Mouse (Mus musculus) spleen, postnatal 10 days (tissue): ENCODE measurements around the gene Rora.

Source experiments
- DNase-seq, 2 experiments: peaks; one replicate each; pipeline ENCODE4 v3.0.0; 2021 to 2022; ENCODE audit warnings: low spot score in 2 of 2

Rora gene

GRCm38 (mm10) chr9:68883687-68884086 lies 230.1 kb downstream of the Rora start:
- no peak for DNase-seq

DNA sequence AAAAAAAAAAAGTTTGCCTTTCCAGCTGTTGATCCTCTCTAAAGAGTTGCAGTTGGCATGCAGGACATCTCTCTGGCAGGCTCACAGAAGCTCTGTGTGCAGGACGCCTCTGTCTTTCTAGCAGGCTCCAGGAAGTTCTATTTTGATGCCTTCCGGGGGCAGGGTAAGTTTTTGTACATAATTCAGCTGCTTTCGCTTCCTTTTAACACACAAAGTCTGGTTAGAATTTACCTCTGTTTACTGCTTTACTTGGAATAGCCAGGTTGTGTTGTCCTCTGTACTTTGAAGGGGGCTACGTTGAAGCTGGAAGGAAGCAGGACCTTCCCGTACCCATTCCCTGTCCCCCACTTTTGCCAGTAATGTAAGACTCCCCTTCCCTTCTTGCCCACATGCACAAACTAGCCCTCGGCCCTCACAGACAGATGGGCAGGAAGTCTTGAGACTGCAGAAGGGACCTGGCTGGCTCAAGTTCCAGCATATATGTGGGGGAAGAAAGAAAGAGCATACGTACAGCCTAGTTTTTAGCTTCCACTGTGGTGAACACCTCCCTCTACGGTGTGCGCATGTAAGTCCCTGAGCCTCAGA lies 231.0 kb downstream of the Rora start:
- peak; percentile 16 to 44 for DNase-seq

- peak in 1 of 2 experiments; percentile 47 for DNase-seq
Measured at GRCm38 (mm10) chr9:68888670-68889069, 235.1 kb downstream of the Rora start.

DNA sequence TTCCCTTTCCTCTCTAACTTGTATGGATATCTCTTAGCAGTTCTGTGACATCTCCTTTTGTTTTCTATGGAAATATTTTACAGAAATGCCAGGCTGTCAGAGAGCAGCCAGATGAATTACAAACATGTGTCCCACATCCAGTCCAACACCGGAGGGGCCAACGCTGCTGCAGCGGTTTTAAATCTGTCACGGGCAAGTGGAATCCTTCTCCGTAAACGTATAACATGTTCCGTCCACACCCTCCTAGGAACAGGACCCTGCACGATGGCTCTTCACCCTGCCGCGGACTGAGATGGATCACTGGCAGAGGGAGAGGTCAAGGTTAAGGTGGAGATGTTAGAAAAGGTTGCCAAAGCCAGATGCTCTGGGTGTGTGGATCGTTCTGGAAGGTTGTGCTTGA lies 237.8 kb downstream of the Rora start:
- no peak for DNase-seq

- no peak for DNase-seq
Measured at GRCm38 (mm10) chr9:68892356-68892755, 238.8 kb downstream of the Rora start.

- DNase-seq = no peak
Measured at GRCm38 (mm10) chr9:68892859-68893258, 239.3 kb downstream of the Rora start.

GRCm38 (mm10) chr9:68898286-68898685 lies 244.7 kb downstream of the Rora start:
- DNase-seq = no peak

DNA sequence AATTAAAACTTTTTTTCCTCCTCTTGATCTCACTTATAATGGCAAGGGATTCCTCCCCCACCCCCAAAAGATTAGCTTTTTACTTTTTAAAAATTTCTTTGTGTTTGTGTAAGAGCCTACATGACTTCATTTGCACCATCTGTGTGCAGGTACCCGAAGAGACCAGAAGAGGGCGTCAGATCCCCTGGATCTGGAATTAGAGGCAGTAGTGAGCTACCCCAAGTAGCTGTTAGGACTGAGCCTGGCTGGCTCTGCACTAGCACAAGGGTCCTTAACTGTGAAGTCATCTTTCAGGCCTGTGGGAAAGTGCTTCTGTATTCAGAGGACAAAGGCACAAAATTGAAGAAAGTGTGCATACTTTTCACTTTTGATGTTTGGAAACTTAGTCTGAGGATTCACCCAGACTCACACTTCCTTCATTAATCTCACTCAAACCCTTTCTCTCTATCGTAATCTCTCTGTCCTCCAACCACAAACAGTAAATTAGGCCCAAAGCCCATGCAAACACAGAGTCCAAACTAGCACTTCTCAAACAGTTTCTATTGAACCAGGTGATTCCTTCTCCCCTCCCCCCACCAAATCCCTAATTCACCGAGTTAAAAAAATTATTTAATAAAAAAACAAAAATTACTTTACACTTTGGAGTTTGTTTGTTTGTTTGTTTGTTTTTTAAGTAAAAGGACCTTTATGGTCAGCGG lies 246.1 kb downstream of the Rora start:
- no peak for DNase-seq

GRCm38 (mm10) chr9:68906361-68906883 lies 252.8 kb downstream of the Rora start:
- DNase-seq = no peak

DNA sequence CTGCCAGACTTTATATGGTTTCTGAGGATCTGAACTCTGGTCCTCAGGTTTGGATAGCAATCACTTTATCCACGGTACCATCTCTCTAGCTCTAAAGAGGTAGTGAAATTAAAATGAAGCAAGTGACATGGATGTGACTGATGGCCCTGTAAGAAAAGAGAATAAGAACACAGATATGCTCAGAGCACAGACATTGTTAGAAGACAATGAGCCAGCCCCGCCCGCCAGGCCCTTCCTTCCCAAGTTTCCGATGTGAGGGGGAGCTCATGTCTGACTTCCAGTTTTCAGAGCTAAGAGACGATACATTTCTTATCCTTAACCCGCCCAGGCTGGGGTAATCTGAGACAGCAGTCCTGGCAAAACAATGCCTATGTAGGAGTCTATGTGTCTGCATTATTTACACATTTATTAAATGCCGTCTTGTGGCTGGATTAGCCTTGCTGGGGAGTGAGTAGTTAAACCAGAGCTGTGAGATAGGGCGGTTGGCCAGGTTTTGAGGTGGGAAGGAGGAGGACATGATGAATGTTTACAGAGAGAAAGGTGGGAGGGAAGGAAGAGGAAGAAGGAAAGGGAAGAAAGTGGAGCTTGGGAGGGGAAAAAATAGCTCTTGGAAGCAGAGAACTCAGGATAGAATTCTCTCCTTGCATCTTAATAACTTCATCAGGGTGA lies 259.0 kb downstream of the Rora start:
- no peak for DNase-seq

DNA sequence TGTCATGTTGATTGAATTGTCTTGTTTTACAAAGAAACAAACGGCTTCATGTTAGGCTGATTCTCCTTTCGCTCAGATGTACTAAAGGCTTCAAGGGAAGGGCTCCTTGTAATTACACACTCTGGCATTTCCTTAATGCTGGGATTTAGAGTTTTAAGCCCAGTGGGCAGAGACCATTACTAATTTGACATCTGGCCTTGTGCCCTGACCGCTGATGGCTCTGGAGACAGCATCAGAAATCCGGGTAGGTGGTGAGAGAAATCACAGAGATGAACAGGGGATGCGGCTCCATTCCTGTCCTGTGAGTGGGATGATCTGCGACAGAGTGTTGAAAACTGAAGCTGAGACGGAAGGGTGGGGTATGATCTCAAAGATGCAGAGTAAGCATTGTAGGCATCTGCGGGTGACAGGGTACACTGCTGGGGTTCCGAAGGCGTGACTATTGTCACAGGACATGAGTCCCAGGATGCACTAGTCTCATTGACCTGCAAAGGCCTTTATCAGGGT lies 259.7 kb downstream of the Rora start:
- no peak for DNase-seq

- no peak for DNase-seq
Measured at GRCm38 (mm10) chr9:68914541-68915275, 261.1 kb downstream of the Rora start.

DNA sequence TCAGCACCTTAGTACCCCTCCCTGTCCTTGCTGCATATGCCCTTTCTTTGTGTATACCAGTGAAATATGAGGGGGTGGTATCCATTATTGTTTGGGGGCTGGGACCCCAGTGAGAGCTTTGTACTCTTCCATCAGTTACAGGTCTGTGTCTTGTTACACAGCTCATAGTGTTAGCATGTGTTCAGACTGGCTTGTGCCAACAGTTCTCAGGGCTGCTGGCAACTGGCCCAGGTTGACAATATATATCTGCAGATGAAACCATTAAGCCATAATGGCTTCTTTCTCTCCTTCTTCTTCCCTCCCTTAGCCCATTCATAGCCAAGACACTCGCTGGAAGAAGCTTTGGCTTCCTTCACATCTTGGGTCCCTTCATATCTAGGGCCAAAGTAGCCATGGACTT lies 263.2 kb downstream of the Rora start:
- DNase-seq = no peak

- DNase-seq = no peak
Measured at GRCm38 (mm10) chr9:68923128-68923601, 269.6 kb downstream of the Rora start.

- no peak for DNase-seq
Measured at GRCm38 (mm10) chr9:68926406-68926805, 272.8 kb downstream of the Rora start.

GRCm38 (mm10) chr9:68933159-68933558 lies 279.6 kb downstream of the Rora start:
- DNase-seq = no peak

- no peak for DNase-seq
Measured at GRCm38 (mm10) chr9:68934238-68934637, 280.7 kb downstream of the Rora start.

GRCm38 (mm10) chr9:68935611-68936010 lies 282.0 kb downstream of the Rora start:
- DNase-seq = no peak

DNA sequence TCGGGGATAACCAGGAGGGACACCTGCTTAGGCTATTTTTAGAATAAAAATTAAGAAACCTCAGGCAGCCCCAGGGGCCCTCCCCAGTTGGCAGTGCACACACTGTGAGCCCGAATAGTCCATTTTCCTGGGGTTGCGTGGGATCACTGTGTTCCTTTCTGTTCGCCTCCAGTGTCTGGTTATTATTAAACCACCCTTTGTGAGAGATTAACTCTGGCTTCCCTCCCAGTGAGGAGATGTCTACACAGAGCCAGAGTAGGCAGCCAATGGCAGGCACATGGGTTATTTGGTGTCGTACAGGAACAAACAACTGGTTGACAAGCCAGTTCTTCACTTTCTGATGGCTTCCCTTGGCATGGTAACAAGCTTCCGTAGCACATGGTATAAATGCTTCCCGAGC lies 287.5 kb downstream of the Rora start:
- DNase-seq = no peak

- DNase-seq = no peak
Measured at GRCm38 (mm10) chr9:68942595-68943011, 289.0 kb downstream of the Rora start.

DNA sequence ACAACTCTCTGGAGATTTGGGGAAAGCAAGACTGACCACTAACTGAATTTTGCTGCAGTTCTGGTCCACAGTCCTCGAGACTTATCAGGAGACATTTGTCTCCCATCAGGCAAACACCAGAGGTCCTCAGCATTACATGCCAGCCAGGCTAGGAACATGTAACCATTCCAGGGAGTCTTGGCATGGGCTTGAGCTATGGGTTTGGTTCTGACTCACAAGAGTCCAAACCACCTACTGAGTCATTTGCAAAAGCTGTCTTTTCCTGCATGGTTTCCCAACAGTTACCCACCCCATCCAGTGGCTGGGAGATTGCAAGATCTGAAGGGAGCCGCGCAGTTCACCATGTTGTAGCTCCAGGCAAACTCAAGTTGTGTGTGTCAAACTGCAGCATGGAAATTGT lies 290.4 kb downstream of the Rora start:
- no peak for DNase-seq

DNA sequence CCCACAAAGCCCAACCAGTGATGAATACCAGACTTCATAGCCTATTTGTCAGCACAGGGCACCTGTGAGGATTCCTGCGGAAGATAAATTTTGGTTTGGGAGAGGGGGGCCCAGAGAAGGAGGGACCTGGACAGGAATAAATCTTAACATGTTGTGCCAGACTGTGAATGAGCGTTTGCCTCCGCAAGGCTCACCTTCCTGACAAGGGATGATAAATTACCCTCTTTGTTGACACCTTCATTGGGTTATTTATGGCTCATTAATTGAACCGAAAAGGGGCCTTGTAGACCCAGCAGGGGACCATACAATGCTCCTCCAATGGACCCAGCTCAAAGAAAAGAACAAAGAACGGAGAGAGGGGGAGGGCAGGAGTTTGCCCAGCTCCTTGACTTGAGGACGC lies 294.1 kb downstream of the Rora start:
- DNase-seq = no peak
